ENCODE assay signal across 1 mouse cellular context in genomic region chr15:89372536-89372935, GRCm38 (mm10).
TF ChIP-seq lines count a peak whose summit lies in the region.

No protein-coding gene starts in this region.

TF ChIP-seq in MEL, 35 proteins besides CTCF, POLR2A, EP300 and RAD21 (continued from another document):
- TF ChIP-seq HCFC1 (IDR thresholded peaks at IDR 0.05; ENCODE audit: low read depth, low read length): no peak
- no peak for TF ChIP-seq CHD1 (IDR thresholded peaks at IDR 0.05; ENCODE audit: low read depth, low read length)
- TF ChIP-seq ZC3H11A (IDR thresholded peaks at IDR 0.05; ENCODE audit: low read depth, low read length): no peak
